Mouse (Mus musculus): ENCODE results near the gene Dock9. TPM values are rescaled to one million over a fixed set of nuclear protein-coding genes. Genes with fewer than 3 reads are reported as not detected.

Dock9 gene
- polyA plus RNA-seq, 1 experiment from 2014 or later: 17.9 TPM

DNA sequence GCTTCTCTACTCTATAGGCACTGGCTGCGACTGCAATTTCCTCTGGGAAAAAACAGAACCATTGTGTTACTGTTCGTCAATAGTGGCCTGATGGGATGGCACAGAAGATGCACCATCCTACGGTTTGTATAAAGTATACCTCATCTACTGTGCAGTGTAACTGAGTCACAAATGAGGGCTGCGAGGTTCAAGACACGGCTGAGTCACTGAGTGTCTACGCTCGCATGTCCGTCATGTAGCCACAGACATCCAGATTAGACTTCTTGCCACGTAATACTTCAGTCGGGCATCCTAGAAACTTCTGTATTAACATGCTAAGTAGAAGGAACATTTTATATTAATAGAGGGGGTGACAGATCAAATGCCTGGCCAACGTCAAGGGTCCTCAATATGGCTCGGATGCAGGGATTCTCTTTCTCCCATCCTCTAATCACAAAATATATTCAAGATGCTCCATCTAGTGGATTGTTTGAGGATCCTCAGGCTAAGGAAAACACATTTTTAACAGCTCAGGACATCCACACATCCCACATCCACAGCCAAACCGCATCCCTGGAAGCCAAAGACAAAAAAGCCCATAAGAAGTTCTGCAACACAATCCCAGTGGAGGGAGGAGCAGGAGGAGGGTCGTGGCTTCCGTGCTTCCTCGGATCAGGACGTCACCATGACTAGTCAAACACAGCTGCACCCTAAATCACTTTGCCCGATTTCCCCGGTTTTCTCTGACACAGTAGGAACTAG, 44.8 kb downstream of the Dock9 start:
- no peak overlapping the region for H3K9ac ChIP-seq (ENCODE audit: low read depth, low read length)
- peak; percentile 69; the same call in 1 of the 2 replicates for ATAC-seq
- H3K4me2 ChIP-seq (ENCODE audit: low read length): no peak overlapping the region
- H3K27ac ChIP-seq (ENCODE audit: low read length): no peak overlapping the region
- H3K4me3 ChIP-seq (ENCODE audit: low read depth, low read length): no peak overlapping the region
- no peaks in the 10 kb centered on the region for H3K36me3 ChIP-seq (ENCODE audit: control insufficient read depth, insufficient read depth, low read length)
- H3K4me1 ChIP-seq (ENCODE audit: control insufficient read depth, insufficient read depth, low read length): no peaks in the 10 kb centered on the region
- WGBS: 65% methylated on average over 19 of the region's 19 CpGs
- H3K27me3 ChIP-seq (ENCODE audit: control insufficient read depth, insufficient read depth, low read depth, low read length): no peaks in the 10 kb centered on the region
- H3K9me3 ChIP-seq (replicated peaks; ENCODE audit: control insufficient read depth, low read length, poor library complexity, severe bottlenecking): no peaks in the 10 kb centered on the region

DNA sequence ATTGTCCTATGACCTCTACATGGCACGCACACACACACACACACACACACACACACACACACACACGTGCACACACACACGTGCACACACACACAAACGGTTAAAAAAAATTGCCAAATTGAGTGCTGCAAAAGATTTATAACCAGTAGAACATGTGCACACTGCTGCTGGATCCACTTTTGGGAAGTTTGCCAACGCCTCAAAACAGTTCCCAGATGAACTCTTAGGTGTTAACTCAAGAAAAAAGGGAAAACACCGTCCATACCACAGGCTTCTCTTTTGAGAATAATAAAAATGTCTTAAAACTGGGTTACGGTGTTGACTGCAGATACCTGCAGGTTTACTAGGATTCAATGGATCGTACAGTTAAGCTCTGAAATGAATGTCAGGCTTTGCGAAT, 48.0 kb downstream of the Dock9 start:
- no peak overlapping the region for H3K27ac ChIP-seq (ENCODE audit: low read length)
- no peaks in the 10 kb centered on the region for H3K9me3 ChIP-seq (replicated peaks; ENCODE audit: control insufficient read depth, low read length, poor library complexity, severe bottlenecking)
- H3K4me1 ChIP-seq (ENCODE audit: control insufficient read depth, insufficient read depth, low read length): 0 out of 2 replicates have a peak, but pooled peaks cover 4% of the 10 kb centered on the region
- no peak overlapping the region for H3K4me3 ChIP-seq (ENCODE audit: low read depth, low read length)
- no peaks in the 10 kb centered on the region for H3K36me3 ChIP-seq (ENCODE audit: control insufficient read depth, insufficient read depth, low read length)
- H3K27me3 ChIP-seq (ENCODE audit: control insufficient read depth, insufficient read depth, low read depth, low read length): no peaks in the 10 kb centered on the region
- no peak overlapping the region for H3K4me2 ChIP-seq (ENCODE audit: low read length)
- WGBS: 85% methylated on average over 9 of the region's 9 CpGs
- H3K9ac ChIP-seq (ENCODE audit: low read depth, low read length): no peak overlapping the region
- ATAC-seq: no peak

DNA sequence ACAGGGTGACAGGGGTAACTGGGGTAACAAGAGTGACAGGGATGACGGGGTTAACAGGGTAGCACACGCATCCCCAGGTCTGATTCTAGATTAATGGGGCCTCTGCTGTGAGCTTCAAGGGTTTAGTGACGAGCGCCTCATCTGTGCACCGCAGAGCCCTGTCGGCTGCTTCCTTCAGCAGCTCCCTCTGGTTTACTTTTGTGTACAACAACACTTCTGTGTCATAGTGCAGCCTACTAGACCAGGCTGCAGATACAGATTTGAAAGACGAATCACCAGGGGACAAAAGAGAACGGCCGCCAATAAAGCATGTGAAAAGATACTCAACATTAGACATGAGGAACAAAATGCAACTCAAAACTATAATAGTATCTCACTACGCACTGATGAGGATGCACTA, 48.6 kb downstream of the Dock9 start:
- WGBS: 65% methylated on average over 10 of the region's 10 CpGs
- H3K27ac ChIP-seq (ENCODE audit: low read length): no peak overlapping the region
- H3K4me3 ChIP-seq (ENCODE audit: low read depth, low read length): no peak overlapping the region
- no peaks in the 10 kb centered on the region for H3K9me3 ChIP-seq (replicated peaks; ENCODE audit: control insufficient read depth, low read length, poor library complexity, severe bottlenecking)
- H3K36me3 ChIP-seq (ENCODE audit: control insufficient read depth, insufficient read depth, low read length): no peaks in the 10 kb centered on the region
- H3K4me1 ChIP-seq (ENCODE audit: control insufficient read depth, insufficient read depth, low read length): 0 out of 2 replicates have a peak, but pooled peaks cover 4% of the 10 kb centered on the region
- no peak overlapping the region for H3K4me2 ChIP-seq (ENCODE audit: low read length)
- ATAC-seq: no peak
- no peak overlapping the region for H3K9ac ChIP-seq (ENCODE audit: low read depth, low read length)
- H3K27me3 ChIP-seq (ENCODE audit: control insufficient read depth, insufficient read depth, low read depth, low read length): no peaks in the 10 kb centered on the region

DNA sequence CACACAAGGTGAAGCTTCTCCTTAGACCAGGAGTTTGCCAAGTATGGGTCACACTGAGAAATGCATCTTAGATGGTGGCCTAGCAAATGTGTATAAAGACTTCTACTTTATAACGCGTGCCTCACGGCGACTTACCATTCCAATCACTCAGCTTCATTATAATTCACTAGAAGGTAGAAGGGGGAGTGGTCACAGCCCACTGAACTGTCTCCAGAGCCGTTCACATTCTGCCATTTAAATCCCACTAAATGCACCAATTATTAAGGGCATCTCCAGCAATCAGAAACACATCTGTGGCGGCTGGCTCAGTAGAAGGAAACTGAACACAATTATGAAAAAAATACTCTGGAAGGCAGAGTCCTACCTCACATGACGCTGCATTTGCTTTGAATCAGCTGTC, 50.3 kb downstream of the Dock9 start:
- ATAC-seq: no peak
- no peaks in the 10 kb centered on the region for H3K27me3 ChIP-seq (ENCODE audit: control insufficient read depth, insufficient read depth, low read depth, low read length)
- no peak overlapping the region for H3K4me2 ChIP-seq (ENCODE audit: low read length)
- H3K27ac ChIP-seq (ENCODE audit: low read length): no peak overlapping the region
- 67% methylated on average over 7 of the region's 7 CpGs for WGBS
- 0 out of 2 replicates have a peak, but pooled peaks cover 4% of the 10 kb centered on the region for H3K4me1 ChIP-seq (ENCODE audit: control insufficient read depth, insufficient read depth, low read length)
- no peak overlapping the region for H3K9ac ChIP-seq (ENCODE audit: low read depth, low read length)
- H3K4me3 ChIP-seq (ENCODE audit: low read depth, low read length): no peak overlapping the region
- H3K9me3 ChIP-seq (replicated peaks; ENCODE audit: control insufficient read depth, low read length, poor library complexity, severe bottlenecking): no peaks in the 10 kb centered on the region
- no peaks in the 10 kb centered on the region for H3K36me3 ChIP-seq (ENCODE audit: control insufficient read depth, insufficient read depth, low read length)

DNA sequence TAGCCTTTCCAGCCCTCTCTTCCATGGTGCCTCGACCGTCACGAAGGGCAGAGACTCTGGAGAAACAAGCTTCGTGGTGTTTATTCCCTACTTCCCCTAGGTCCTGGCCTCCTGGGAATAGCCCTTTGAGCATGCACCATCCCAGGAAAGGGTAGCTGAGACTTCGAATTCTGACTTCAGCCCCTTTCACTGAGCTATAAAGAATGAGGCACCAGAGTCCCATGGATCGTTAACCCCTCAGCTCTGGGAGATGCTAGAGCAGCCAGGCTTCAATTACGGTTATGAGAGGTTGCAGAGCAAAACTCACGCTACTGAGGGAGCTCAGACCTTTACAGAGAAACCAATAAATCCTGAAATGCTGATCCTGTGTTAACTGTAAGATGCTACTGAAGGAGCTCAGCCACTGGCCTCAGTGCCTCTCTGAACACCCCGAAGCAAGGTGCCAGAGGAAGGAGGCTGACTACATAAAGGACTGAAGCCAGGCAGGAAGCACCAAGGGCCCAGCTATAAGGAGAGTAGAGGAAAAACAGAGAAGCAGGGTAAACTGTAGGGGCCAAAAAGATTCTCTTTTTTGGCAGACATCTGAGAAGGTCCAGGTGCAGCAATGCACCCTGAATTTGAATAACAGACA, 53.7 kb downstream of the Dock9 start:
- 69% methylated on average over 9 of the region's 9 CpGs for WGBS
- Histone ChIP-seq H3K4me2 (ENCODE audit: low read length) (no peak overlapping the region), H3K4me1 (ENCODE audit: control insufficient read depth, insufficient read depth, low read length) (peaks cover 18% of the 10 kb centered on the region), H3K9ac (ENCODE audit: low read depth, low read length) (no peak overlapping the region), H3K36me3 (ENCODE audit: control insufficient read depth, insufficient read depth, low read length) (no peaks in the 10 kb centered on the region), H3K27me3 (ENCODE audit: control insufficient read depth, insufficient read depth, low read depth, low read length) (no peaks in the 10 kb centered on the region), H3K9me3 (replicated peaks; ENCODE audit: control insufficient read depth, low read length, poor library complexity, severe bottlenecking) (no peaks in the 10 kb centered on the region), H3K4me3 (ENCODE audit: low read depth, low read length) (no peak overlapping the region), H3K27ac (ENCODE audit: low read length) (no peak overlapping the region)
- ATAC-seq: no peak

DNA sequence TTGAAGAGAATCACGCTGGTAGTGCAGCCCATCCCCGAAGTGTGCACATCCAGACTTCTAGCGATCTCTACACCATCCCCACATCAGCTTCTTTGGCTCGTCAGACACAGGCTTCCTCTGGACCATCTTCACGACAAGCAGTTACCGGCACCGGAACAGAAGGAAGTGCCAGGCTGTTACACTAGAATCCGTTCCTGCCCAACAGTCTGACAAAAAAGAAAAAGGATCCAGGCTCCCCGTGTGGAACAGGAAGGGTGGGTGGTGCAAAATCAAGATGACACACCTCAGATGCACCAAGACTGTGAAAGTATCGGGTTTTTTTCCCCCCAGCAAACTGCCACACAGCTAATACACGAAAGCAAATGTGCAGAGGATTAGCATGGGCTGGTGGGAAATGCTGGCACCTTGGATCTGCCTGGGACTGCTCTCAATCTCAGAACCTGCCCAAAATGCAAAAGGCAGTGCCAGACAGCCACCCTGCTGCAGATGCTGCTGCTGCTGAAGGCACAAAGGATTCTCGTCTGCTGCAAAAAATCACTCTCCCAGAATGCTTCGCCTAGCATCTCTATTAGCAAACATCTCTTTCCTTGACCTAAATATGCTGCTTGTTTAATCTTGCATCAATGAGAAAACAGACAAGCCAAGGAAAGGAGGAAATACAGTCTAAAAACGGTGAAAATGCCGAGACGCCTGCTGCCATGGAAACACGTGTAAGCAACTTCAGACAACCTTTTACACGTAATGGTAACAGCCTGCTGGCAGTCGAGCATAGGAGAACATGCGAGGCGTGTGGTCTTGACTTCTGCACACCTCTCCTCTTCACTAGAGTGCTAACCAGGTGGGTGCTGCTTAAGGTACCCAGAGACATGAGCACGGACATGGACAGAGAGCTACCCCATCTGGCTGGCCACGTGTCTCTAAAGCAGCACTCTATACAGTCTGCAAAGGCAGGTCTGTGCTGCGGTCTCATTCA, 58.9 kb downstream of the Dock9 start:
- H3K9me3 ChIP-seq (replicated peaks; ENCODE audit: control insufficient read depth, low read length, poor library complexity, severe bottlenecking): no peaks in the 10 kb centered on the region
- 35% methylated on average over 24 of the region's 24 CpGs for WGBS
- H3K4me3 ChIP-seq (ENCODE audit: low read depth, low read length): peak overlapping the region; percentile 46
- peak overlapping the region; percentile 73 for H3K9ac ChIP-seq (ENCODE audit: low read depth, low read length)
- H3K27ac ChIP-seq (ENCODE audit: low read length): peak overlapping the region; percentile 94
- no peaks in the 10 kb centered on the region for H3K36me3 ChIP-seq (ENCODE audit: control insufficient read depth, insufficient read depth, low read length)
- peak; percentile 66 for ATAC-seq
- H3K4me2 ChIP-seq (ENCODE audit: low read length): peak overlapping the region; percentile 55
- H3K27me3 ChIP-seq (ENCODE audit: control insufficient read depth, insufficient read depth, low read depth, low read length): no peaks in the 10 kb centered on the region
- peaks cover 30% of the 10 kb centered on the region for H3K4me1 ChIP-seq (ENCODE audit: control insufficient read depth, insufficient read depth, low read length)

DNA sequence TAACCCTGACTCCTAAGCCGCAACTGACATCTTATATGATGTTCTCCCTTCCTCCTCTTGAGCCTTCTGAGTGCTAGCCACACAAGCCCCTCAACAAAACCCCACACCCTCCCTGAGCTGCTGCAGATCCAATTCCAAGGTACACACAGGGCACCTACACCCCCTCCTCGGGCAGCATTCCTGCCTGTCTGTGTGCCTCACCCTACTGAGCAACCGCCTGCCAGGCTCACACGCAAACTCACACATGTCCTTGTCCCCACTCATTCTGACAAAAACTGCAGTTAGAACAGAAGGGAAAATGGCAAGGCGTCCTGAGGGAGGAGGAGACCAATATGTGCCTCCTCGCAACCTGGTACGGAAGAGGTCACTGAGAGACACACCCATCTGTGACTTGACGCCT, 60.4 kb downstream of the Dock9 start:
- Histone ChIP-seq H3K9me3 (replicated peaks; ENCODE audit: control insufficient read depth, low read length, poor library complexity, severe bottlenecking) (no peaks in the 10 kb centered on the region), H3K27ac (ENCODE audit: low read length) (peak overlapping the region; percentile 94), H3K9ac (ENCODE audit: low read depth, low read length) (peak overlapping the region; percentile 61), H3K4me3 (ENCODE audit: low read depth, low read length) (peak overlapping the region; percentile 46), H3K4me2 (ENCODE audit: low read length) (peak overlapping the region; percentile 55), H3K36me3 (ENCODE audit: control insufficient read depth, insufficient read depth, low read length) (no peaks in the 10 kb centered on the region), H3K4me1 (ENCODE audit: control insufficient read depth, insufficient read depth, low read length) (peaks cover 34% of the 10 kb centered on the region), H3K27me3 (ENCODE audit: control insufficient read depth, insufficient read depth, low read depth, low read length) (no peaks in the 10 kb centered on the region)
- ATAC-seq: no peak
- WGBS: 88% methylated on average over 8 of the region's 8 CpGs

DNA sequence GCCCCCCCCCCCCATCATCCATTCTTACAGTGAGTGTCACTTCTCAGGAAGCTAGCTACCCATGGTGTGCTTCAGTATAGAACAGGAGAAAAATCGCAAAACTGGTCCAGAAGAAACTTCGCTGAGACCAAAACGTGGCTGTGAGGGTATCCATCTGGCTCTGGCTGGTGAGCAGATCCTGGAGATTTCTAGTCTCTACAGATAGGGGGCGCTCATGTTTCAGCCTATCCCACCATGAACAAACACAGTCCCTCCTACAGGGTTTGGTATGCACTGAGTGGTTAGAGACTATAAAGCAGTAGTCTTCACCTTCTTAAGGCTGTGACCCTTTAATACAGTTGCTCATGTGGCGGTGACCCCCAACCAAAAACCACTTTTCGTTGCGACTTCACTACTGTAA, 62.0 kb downstream of the Dock9 start:
- ATAC-seq: no peak
- Histone ChIP-seq H3K4me1 (ENCODE audit: control insufficient read depth, insufficient read depth, low read length) (peaks cover 39% of the 10 kb centered on the region), H3K4me2 (ENCODE audit: low read length) (peak overlapping the region; percentile 2), H3K9me3 (replicated peaks; ENCODE audit: control insufficient read depth, low read length, poor library complexity, severe bottlenecking) (no peaks in the 10 kb centered on the region), H3K4me3 (ENCODE audit: low read depth, low read length) (no peak overlapping the region), H3K9ac (ENCODE audit: low read depth, low read length) (no peak overlapping the region), H3K27me3 (ENCODE audit: control insufficient read depth, insufficient read depth, low read depth, low read length) (no peaks in the 10 kb centered on the region), H3K27ac (ENCODE audit: low read length) (no peak overlapping the region), H3K36me3 (ENCODE audit: control insufficient read depth, insufficient read depth, low read length) (no peaks in the 10 kb centered on the region)
- 62% methylated on average over 7 of the region's 7 CpGs for WGBS
